Mouse (Mus musculus) layer of hippocampus, adult 18-20 months (tissue): ENCODE data around the gene Hoxc5. TPM values are rescaled to one million over a fixed set of nuclear protein-coding genes. Genes with fewer than 3 reads are reported as not detected.

Experiments
- microRNA-seq, 2 experiments: library from miRNA; unstranded; fragments of <30 nt; microRNA quantifications; one replicate each; pipeline ENCODE4 v1.2.0; 2021
- total RNA-seq, 2 experiments: library from RNA; stranded (reverse); gene quantifications; 2 replicates each; pipeline ENCODE4 v1.2.3; 2021

Hoxc5 gene
- total RNA-seq, 2 experiments from 2014 or later, result not detected

Small RNAs within 50 kb of the gene (microRNA-seq; reads per million reads assigned to microRNA genes)
- gene Mir196a-2, result 0.49 to 2.7 reads per million in 2 experiments
- 2.5 to 2.9 reads per million in 2 experiments for gene Mir615

Other genes starting within 250 kb of the Hoxc5 start
- gene Calcoco1, start 245.3 kb upstream of the Hoxc5 start, total RNA-seq, result 10 to 100 TPM; 86.9 to 92.4 TPM
- gene Hoxc13, start 46.3 kb upstream of the Hoxc5 start, total RNA-seq, result not detected
- gene Hoxc12, start 30.7 kb upstream of the Hoxc5 start, total RNA-seq, result not detected
- not detected for gene Hoxc11, start 13.0 kb upstream of the Hoxc5 start, total RNA-seq
- gene Hoxc10, start 647 bp upstream of the Hoxc5 start, total RNA-seq, result not detected
- not detected for gene Hoxc9, start 9.0 kb downstream of the Hoxc5 start, total RNA-seq
- not detected for gene Hoxc8, start 23.2 kb downstream of the Hoxc5 start, total RNA-seq
- not detected for gene Hoxc6, start 30.8 kb downstream of the Hoxc5 start, total RNA-seq
- not detected for gene Hoxc4, start 51.5 kb downstream of the Hoxc5 start, total RNA-seq
- gene Smug1, start 199.6 kb downstream of the Hoxc5 start, total RNA-seq, result 10 to 100 TPM; 18.3 to 19.9 TPM